Mouse (Mus musculus) lung, postnatal 0 days (tissue): ENCODE measurements around the gene 6030445D17Rik.

Experiments
- CTCF ChIP-seq: IDR thresholded peaks from 2 replicates; pipeline ENCODE4 v1.5.1; 2016; ENCODE audit warnings: antibody characterized with exemption, mild to moderate bottlenecking
- EP300 ChIP-seq: IDR thresholded peaks from 2 replicates; pipeline ENCODE4 v1.6.1; 2016; ENCODE audit warnings: antibody characterized with exemption, mild to moderate bottlenecking, control low read depth

GRCm38 (mm10) chr4:136505426-136506215 lies 43.6 kb downstream of the 6030445D17Rik start:
- TF ChIP-seq EP300 (peak; percentile 45; the same call in 1 of the 2 replicates), CTCF (no peak)
